Mouse (Mus musculus) cortical plate, adult 2 months (tissue): ENCODE measurements at regions not wholly inside any gene's neighbourhood (a gene's known extent, or its start where the extent isn't known, plus 50 kb on each side); places are given as distances from the start of the nearest gene placed in this dataset.

ENCODE experiments used
- H3K27ac ChIP-seq: fragments of 200-500 bp; 2 replicates; pipeline ENCODE4 v1.5.1; 2012; ENCODE audit warnings: low read length, control low read depth, inconsistent platforms; ENCODE audit not compliant: insufficient read depth
- H3K4me1 ChIP-seq: fragments of 200-500 bp; 2 replicates; pipeline ENCODE4 v1.6.1; 2011; ENCODE audit warnings: low read length; ENCODE audit not compliant: control insufficient read depth, insufficient read depth
- H3K4me3 ChIP-seq: fragments of 200-500 bp; 2 replicates; pipeline ENCODE4 v1.5.1; 2011; ENCODE audit warnings: mild to moderate bottlenecking, low read length, control low read depth; ENCODE audit not compliant: insufficient read depth
- CTCF ChIP-seq: fragments of 200-500 bp; IDR thresholded peaks from 2 replicates; pipeline ENCODE4 v1.5.1; 2011; ENCODE audit warnings: mild to moderate bottlenecking, control low read depth, low read length; ENCODE audit not compliant: insufficient read depth; ENCODE audit errors: extremely low read depth
- POLR2A ChIP-seq: fragments of 200-500 bp; IDR thresholded peaks from 2 replicates; pipeline ENCODE4 v1.6.1; 2011; ENCODE audit warnings: mild to moderate bottlenecking, low read length, control low read depth; ENCODE audit not compliant: insufficient read depth; ENCODE audit errors: extremely low read depth

DNA sequence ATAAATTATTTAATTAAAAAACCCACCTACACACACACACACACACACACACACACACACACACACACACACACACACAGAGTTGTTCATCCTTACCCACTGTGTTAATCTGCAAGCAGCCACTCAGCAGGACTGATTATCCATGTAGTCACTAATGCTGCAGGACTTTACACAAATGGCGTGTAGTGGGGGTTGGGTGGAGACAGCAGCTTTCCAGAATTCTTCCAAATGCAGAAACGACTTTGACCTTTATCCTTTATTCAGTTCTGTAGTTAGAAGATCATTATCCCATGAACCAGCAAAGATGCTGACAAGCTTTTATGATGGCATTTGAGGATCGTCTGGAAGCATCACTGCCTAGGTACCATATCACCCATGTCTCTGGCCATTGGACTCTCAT lies 52.0 kb upstream of the Peli2 start:
- Histone ChIP-seq H3K4me3 (no peak overlapping the region), H3K4me1 (0 out of 2 replicates have a peak, but pooled peaks cover 1% of the 10 kb centered on the region), H3K27ac (no peak overlapping the region)
- TF ChIP-seq CTCF (no peak), POLR2A (no peak)
